Mouse (Mus musculus): ENCODE data around the gene Mcoln3. TPM values are rescaled to one million over a fixed set of nuclear protein-coding genes. Genes with fewer than 3 reads are reported as not detected.

Mcoln3 gene
- polyA plus RNA-seq, 1 experiment = not detected

GRCm38 (mm10) chr3:146151755-146152154 lies 34.5 kb downstream of the Mcoln3 start:
- Histone ChIP-seq H3K79me2 (ENCODE audit: control insufficient read depth, insufficient read depth) (no peaks in the 10 kb centered on the region), H3K4me2 (ENCODE audit: low read depth) (no peak overlapping the region), H3K36me3 (ENCODE audit: control insufficient read depth, insufficient read depth) (no peaks in the 10 kb centered on the region), H3K4me3 (no peak overlapping the region), H3ac (ENCODE audit: control insufficient read depth, insufficient read length) (no peak overlapping the region), H3K27me3 (ENCODE audit: control insufficient read depth, insufficient read depth, insufficient read length) (peaks cover 5% of the 10 kb centered on the region)
- TF ChIP-seq MYOD1 (IDR thresholded peaks at IDR 0.05; ENCODE audit: control insufficient read depth in 1 of 3, insufficient read length in 2 of 3, low read depth in 2 of 3) = no peak

GRCm38 (mm10) chr3:146152348-146152747 lies 35.1 kb downstream of the Mcoln3 start:
- H3ac ChIP-seq (ENCODE audit: control insufficient read depth, insufficient read length) = no peak overlapping the region
- H3K4me3 ChIP-seq = no peak overlapping the region
- H3K36me3 ChIP-seq (ENCODE audit: control insufficient read depth, insufficient read depth) = no peaks in the 10 kb centered on the region
- no peak overlapping the region for H3K4me2 ChIP-seq (ENCODE audit: low read depth)
- TF ChIP-seq REST (IDR thresholded peaks at IDR 0.05; ENCODE audit: insufficient read depth, insufficient read length) (no peak), CEBPB (IDR thresholded peaks at IDR 0.05; ENCODE audit: insufficient read depth, poor library complexity, severe bottlenecking) (no peak), MYOG (IDR thresholded peaks at IDR 0.05; ENCODE audit: control insufficient read depth in 1 of 3, insufficient read depth in 1 of 3, insufficient read length in 2 of 3, low read depth in 2 of 3) (no peak), TCF12 (IDR thresholded peaks at IDR 0.05; ENCODE audit: insufficient read depth, poor library complexity, severe bottlenecking) (no peak), USF1 (IDR thresholded peaks at IDR 0.05; ENCODE audit: low read depth) (no peak), E2F4 (IDR thresholded peaks at IDR 0.05; ENCODE audit: insufficient read depth) (no peak), SRF (IDR thresholded peaks at IDR 0.05; ENCODE audit: control insufficient read depth, insufficient read length, low read depth) (no peak), POLR2AphosphoS2 (IDR thresholded peaks at IDR 0.05; ENCODE audit: insufficient read length, low read depth) (no peak), MYOD1 (IDR thresholded peaks at IDR 0.05; ENCODE audit: control insufficient read depth in 1 of 3, insufficient read length in 2 of 3, low read depth in 2 of 3) (no peak)
- H3K27me3 ChIP-seq (ENCODE audit: control insufficient read depth, insufficient read depth, insufficient read length) = peaks cover 5% of the 10 kb centered on the region
- no peaks in the 10 kb centered on the region for H3K79me2 ChIP-seq (ENCODE audit: control insufficient read depth, insufficient read depth)

- H3ac ChIP-seq (ENCODE audit: control insufficient read depth, insufficient read length) = no peak overlapping the region
- H3K36me3 ChIP-seq (ENCODE audit: control insufficient read depth, insufficient read depth) = no peaks in the 10 kb centered on the region
- TF ChIP-seq MAX (IDR thresholded peaks at IDR 0.05; ENCODE audit: low read depth) = no peak
- no peak for TF ChIP-seq CEBPB (IDR thresholded peaks at IDR 0.05; ENCODE audit: insufficient read depth, poor library complexity, severe bottlenecking)
- no peak for TF ChIP-seq USF1 (IDR thresholded peaks at IDR 0.05; ENCODE audit: low read depth)
- no peak for TF ChIP-seq TCF12 (IDR thresholded peaks at IDR 0.05; ENCODE audit: insufficient read depth, poor library complexity, severe bottlenecking)
- no peak for TF ChIP-seq TCF3 (IDR thresholded peaks at IDR 0.05; ENCODE audit: insufficient read length, low read depth)
- no peak for TF ChIP-seq SRF (IDR thresholded peaks at IDR 0.05; ENCODE audit: control insufficient read depth, insufficient read length, low read depth)
- TF ChIP-seq POLR2AphosphoS2 (IDR thresholded peaks at IDR 0.05; ENCODE audit: insufficient read length, low read depth) = no peak
- TF ChIP-seq E2F4 (IDR thresholded peaks at IDR 0.05; ENCODE audit: insufficient read depth) = no peak
- no peak for TF ChIP-seq MYOD1 (IDR thresholded peaks at IDR 0.05; ENCODE audit: control insufficient read depth in 1 of 3, insufficient read length in 2 of 3, low read depth in 2 of 3)
- TF ChIP-seq POLR2A (IDR thresholded peaks at IDR 0.05; ENCODE audit: insufficient read length, low read depth) = no peak
- no peak overlapping the region for H3K4me3 ChIP-seq
- H3K27me3 ChIP-seq (ENCODE audit: control insufficient read depth, insufficient read depth, insufficient read length) = peaks cover 5% of the 10 kb centered on the region
- H3K79me2 ChIP-seq (ENCODE audit: control insufficient read depth, insufficient read depth) = no peaks in the 10 kb centered on the region
- no peak overlapping the region for H3K4me2 ChIP-seq (ENCODE audit: low read depth)
Measured at GRCm38 (mm10) chr3:146152913-146153312, 35.7 kb downstream of the Mcoln3 start.

GRCm38 (mm10) chr3:146153862-146154611 lies 36.8 kb downstream of the Mcoln3 start:
- H3K4me2 ChIP-seq (ENCODE audit: low read depth) = peak overlapping the region; percentile 53
- H3K27me3 ChIP-seq (ENCODE audit: control insufficient read depth, insufficient read depth, insufficient read length) = peaks cover 5% of the 10 kb centered on the region
- no peaks in the 10 kb centered on the region for H3K79me2 ChIP-seq (ENCODE audit: control insufficient read depth, insufficient read depth)
- no peak overlapping the region for H3ac ChIP-seq (ENCODE audit: control insufficient read depth, insufficient read length)
- TF ChIP-seq POLR2AphosphoS2 (IDR thresholded peaks at IDR 0.05; ENCODE audit: insufficient read length, low read depth) = no peak
- peak; percentile 3 for TF ChIP-seq USF1 (IDR thresholded peaks at IDR 0.05; ENCODE audit: low read depth)
- no peak for TF ChIP-seq TCF12 (IDR thresholded peaks at IDR 0.05; ENCODE audit: insufficient read depth, poor library complexity, severe bottlenecking)
- no peak for TF ChIP-seq CEBPB (IDR thresholded peaks at IDR 0.05; ENCODE audit: insufficient read depth, poor library complexity, severe bottlenecking)
- H3K36me3 ChIP-seq (ENCODE audit: control insufficient read depth, insufficient read depth) = no peaks in the 10 kb centered on the region
- H3K4me3 ChIP-seq = no peak overlapping the region

- no peak overlapping the region for H3K4me3 ChIP-seq
- TF ChIP-seq TCF12 (IDR thresholded peaks at IDR 0.05; ENCODE audit: insufficient read depth, poor library complexity, severe bottlenecking) (no peak), POLR2A (IDR thresholded peaks at IDR 0.05; ENCODE audit: insufficient read length, low read depth) (no peak), CEBPB (IDR thresholded peaks at IDR 0.05; ENCODE audit: insufficient read depth, poor library complexity, severe bottlenecking) (no peak), E2F4 (IDR thresholded peaks at IDR 0.05; ENCODE audit: insufficient read depth) (no peak), REST (IDR thresholded peaks at IDR 0.05; ENCODE audit: insufficient read depth, insufficient read length) (no peak), MAX (IDR thresholded peaks at IDR 0.05; ENCODE audit: low read depth) (no peak), USF1 (IDR thresholded peaks at IDR 0.05; ENCODE audit: low read depth) (no peak), POLR2AphosphoS2 (IDR thresholded peaks at IDR 0.05; ENCODE audit: insufficient read length, low read depth) (no peak), MYOG (IDR thresholded peaks at IDR 0.05; ENCODE audit: control insufficient read depth in 1 of 3, insufficient read depth in 1 of 3, insufficient read length in 2 of 3, low read depth in 2 of 3) (no peak), MYOD1 (IDR thresholded peaks at IDR 0.05; ENCODE audit: control insufficient read depth in 1 of 3, insufficient read length in 2 of 3, low read depth in 2 of 3) (no peak), TCF3 (IDR thresholded peaks at IDR 0.05; ENCODE audit: insufficient read length, low read depth) (no peak), SRF (IDR thresholded peaks at IDR 0.05; ENCODE audit: control insufficient read depth, insufficient read length, low read depth) (no peak)
- no peak overlapping the region for H3K4me2 ChIP-seq (ENCODE audit: low read depth)
Measured at GRCm38 (mm10) chr3:146155628-146156576, 38.7 kb downstream of the Mcoln3 start.

More at GRCm38 (mm10) chr3:146155628-146156576, 38.7 kb downstream of the Mcoln3 start:
- H3K36me3 ChIP-seq (ENCODE audit: control insufficient read depth, insufficient read depth) = no peaks in the 10 kb centered on the region
- no peaks in the 10 kb centered on the region for H3K79me2 ChIP-seq (ENCODE audit: control insufficient read depth, insufficient read depth)
- no peak overlapping the region for H3ac ChIP-seq (ENCODE audit: control insufficient read depth, insufficient read length)
- H3K27me3 ChIP-seq (ENCODE audit: control insufficient read depth, insufficient read depth, insufficient read length) = no peaks in the 10 kb centered on the region
